Mouse (Mus musculus) midbrain, postnatal 0 days (tissue): ENCODE measurements at regions not wholly inside any gene's neighbourhood (a gene's known extent, or its start where the extent isn't known, plus 50 kb on each side); places are given as distances from the start of the nearest gene placed in this dataset.

Experiments used
- ATAC-seq: fragments of 200-750 bp; cut with Nextera tagmentation; 2 replicates; pipeline ENCODE4 v1.8.0; 2017; ENCODE audit warnings: moderate number of reproducible peaks, mild to moderate bottlenecking, moderate TSS enrichment, moderate library complexity; ENCODE audit not compliant: low FRiP score
- DNase-seq: peaks from one replicate; pipeline ENCODE4 v3.0.0-alpha.2; 2015; ENCODE audit warnings: low spot score
- H3K27ac ChIP-seq: fragments of 300-500 bp; sonication (generic); 2 replicates; pipeline ENCODE4 v1.5.1; 2014; ENCODE audit warnings: low read depth, mild to moderate bottlenecking, low read length, mixed read lengths
- H3K27me3 ChIP-seq: fragments of 300-500 bp; sonication (generic); 2 replicates; pipeline ENCODE4 v1.6.1; 2014; ENCODE audit warnings: low read length, control low read depth, mixed read lengths; ENCODE audit not compliant: insufficient read depth
- H3K36me3 ChIP-seq: fragments of 300-500 bp; sonication (generic); 2 replicates; pipeline ENCODE4 v1.6.1; 2014; ENCODE audit warnings: low read length, control low read depth, mixed read lengths; ENCODE audit not compliant: insufficient read depth
- H3K4me1 ChIP-seq: fragments of 300-500 bp; sonication (generic); 2 replicates; pipeline ENCODE4 v1.6.1; 2014; ENCODE audit warnings: mild to moderate bottlenecking, control low read depth, antibody characterized with exemption, low read length, mixed read lengths; ENCODE audit not compliant: insufficient read depth
- H3K4me2 ChIP-seq: fragments of 300-500 bp; sonication (generic); 2 replicates; pipeline ENCODE4 v1.6.1; 2014; ENCODE audit warnings: low read depth, mild to moderate bottlenecking, low read length, mixed read lengths; ENCODE audit not compliant: poor library complexity, severe bottlenecking
- H3K4me3 ChIP-seq: fragments of 300-500 bp; sonication (generic); 2 replicates; pipeline ENCODE4 v1.5.1; 2014; ENCODE audit warnings: low read depth, mild to moderate bottlenecking, low read length, moderate library complexity
- H3K9ac ChIP-seq: fragments of 300-500 bp; sonication (generic); replicated peaks from 2 replicates; pipeline ENCODE4 v1.6.1; 2014; ENCODE audit warnings: mild to moderate bottlenecking, low read length, moderate library complexity, mixed read lengths; ENCODE audit not compliant: poor library complexity, severe bottlenecking
- H3K9me3 ChIP-seq: fragments of 300-500 bp; sonication (generic); 2 replicates; pipeline ENCODE4 v1.6.1; 2016; ENCODE audit warnings: low read length, control low read depth
- CTCF ChIP-seq: IDR thresholded peaks from 2 replicates; pipeline ENCODE4 v1.5.1; 2016; ENCODE audit warnings: antibody characterized with exemption, mild to moderate bottlenecking
- WGBS: fragments of 180-500 bp; shearing (Covaris S2); extraction: QIAGEN DNeasy Blood & Tissue Kit; methylation state at CpG from one replicate; pipeline ENCODE4 v1.1.7; 2014; 5-methylcytosine and 5-hydroxymethylcytosine counted together

- DNase-seq: no peak
- WGBS: 20% methylated on average over 1 of the region's 1 CpGs
- Histone ChIP-seq H3K4me1 (no peaks in the 10 kb centered on the region), H3K9ac (no peak overlapping the region), H3K27me3 (no peaks in the 10 kb centered on the region), H3K9me3 (no peaks in the 10 kb centered on the region), H3K36me3 (no peaks in the 10 kb centered on the region), H3K27ac (no peak overlapping the region), H3K4me3 (no peak overlapping the region), H3K4me2 (no peak overlapping the region)
- no peak for TF ChIP-seq CTCF
- ATAC-seq: no peak
Measured at GRCm38 (mm10) chr6:16312915-16313314, 585.3 kb downstream of the Tfec start.

- 53% methylated on average over 8 of the region's 8 CpGs for WGBS
- Histone ChIP-seq H3K4me1 (no peaks in the 10 kb centered on the region), H3K36me3 (no peaks in the 10 kb centered on the region), H3K4me2 (no peak overlapping the region), H3K4me3 (no peak overlapping the region), H3K9ac (no peak overlapping the region), H3K9me3 (no peaks in the 10 kb centered on the region), H3K27ac (no peak overlapping the region), H3K27me3 (no peaks in the 10 kb centered on the region)
- DNase-seq: no peak
- no peak for ATAC-seq
- TF ChIP-seq CTCF: no peak
Measured at GRCm38 (mm10) chr6:16283328-16284072, 563.0 kb downstream of the Mdfic start.

- Histone ChIP-seq H3K4me3 (no peak overlapping the region), H3K4me2 (no peak overlapping the region), H3K9me3 (no peaks in the 10 kb centered on the region), H3K36me3 (no peaks in the 10 kb centered on the region), H3K9ac (no peak overlapping the region), H3K27me3 (no peaks in the 10 kb centered on the region), H3K4me1 (no peaks in the 10 kb centered on the region), H3K27ac (no peak overlapping the region)
- 94% methylated on average over 6 of the region's 6 CpGs for WGBS
- no peak for DNase-seq
- ATAC-seq: no peak
- TF ChIP-seq CTCF: no peak
Measured at GRCm38 (mm10) chr6:16281938-16282337, 561.5 kb downstream of the Mdfic start.
